Mouse (Mus musculus): ENCODE results near the gene Cdk14.

- no peak for TF ChIP-seq CTCF (IDR thresholded peaks at IDR 0.05; ENCODE audit: insufficient read depth, low read depth, low read length)
- TF ChIP-seq POLR2A (IDR thresholded peaks at IDR 0.05; ENCODE audit: insufficient read depth, low read depth, low read length): no peak
Measured at GRCm38 (mm10) chr5:4961636-4962035, 458.5 kb downstream of the Cdk14 start.

All from olfactory bulb, adult 2 months (tissue).